Mouse (Mus musculus) gastrocnemius, adult 8-10 months (tissue): ENCODE measurements around the gene B3gnt8. TPM values are rescaled to one million over a fixed set of nuclear protein-coding genes. Genes with fewer than 3 reads are reported as not detected.

ENCODE experiments used
- DNase-seq, 2 experiments: peaks; one replicate each; pipeline ENCODE4 v3.0.0; 2022; ENCODE audit warnings: low spot score in 2 of 2
- total RNA-seq, 4 experiments: library from RNA; stranded (reverse); gene quantifications; 2 replicates each; pipeline ENCODE4 v1.2.4; 2022

The B3gnt8 gene
- total RNA-seq, 4 experiments from 2014 or later, result 0.22 to 1.5 (median 0.95) TPM

- no peak for DNase-seq
These were observed 31.3 kb downstream of the B3gnt8 start for GRCm38 (mm10) chr7:25657785-25658184.

DNA sequence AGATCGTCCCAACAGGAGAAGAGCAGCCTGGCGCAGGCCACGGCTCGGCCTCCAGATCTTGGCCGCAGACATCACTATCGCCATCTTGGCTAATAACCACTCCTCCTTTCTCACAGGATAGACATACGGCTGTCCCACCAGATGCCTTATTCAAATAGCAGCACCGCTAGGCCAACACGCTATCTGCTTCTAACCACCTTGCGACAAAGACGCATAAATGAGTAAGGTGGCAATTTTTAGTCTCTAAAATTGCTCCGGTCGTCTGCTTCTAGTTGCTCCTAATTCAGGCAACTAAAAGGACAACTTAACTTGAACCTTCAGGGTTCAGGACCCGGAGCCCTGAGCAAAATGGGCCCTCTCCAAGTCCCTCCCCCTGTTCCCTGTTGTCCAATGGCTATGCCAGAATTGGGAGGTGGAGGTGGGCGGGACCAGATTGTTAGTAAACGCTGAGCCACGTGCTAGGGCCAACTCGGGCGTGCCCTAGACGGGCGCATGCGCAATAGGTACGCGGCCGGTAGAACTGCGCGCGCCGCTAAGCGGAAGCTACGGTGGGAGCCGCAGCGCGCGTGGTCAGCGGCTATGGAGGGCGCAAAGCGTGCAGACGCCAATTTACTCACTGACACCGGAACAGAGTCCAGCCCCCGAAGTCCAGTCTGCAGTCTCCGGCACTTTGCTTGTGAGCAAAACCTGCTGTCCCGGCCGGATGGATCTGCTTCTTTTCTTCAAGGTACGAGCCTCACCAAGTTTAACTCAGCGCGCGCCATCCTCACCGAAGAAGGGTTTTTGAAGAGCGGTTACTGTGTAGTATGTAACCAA is 32.4 kb downstream of the B3gnt8 start, which contains the start of the genes Bckdha and Exosc5:
Gene Bckdha (minus strand): TSS at position 325 of the 816 bp plus-strand sequence.
Gene Exosc5 (plus strand): TSS at position 508 of the 816 bp plus-strand sequence.
- DNase-seq, result peak; percentile 100

GRCm38 (mm10) chr7:25666381-25666780 is 39.9 kb downstream of the B3gnt8 start:
- no peak for DNase-seq

DNA sequence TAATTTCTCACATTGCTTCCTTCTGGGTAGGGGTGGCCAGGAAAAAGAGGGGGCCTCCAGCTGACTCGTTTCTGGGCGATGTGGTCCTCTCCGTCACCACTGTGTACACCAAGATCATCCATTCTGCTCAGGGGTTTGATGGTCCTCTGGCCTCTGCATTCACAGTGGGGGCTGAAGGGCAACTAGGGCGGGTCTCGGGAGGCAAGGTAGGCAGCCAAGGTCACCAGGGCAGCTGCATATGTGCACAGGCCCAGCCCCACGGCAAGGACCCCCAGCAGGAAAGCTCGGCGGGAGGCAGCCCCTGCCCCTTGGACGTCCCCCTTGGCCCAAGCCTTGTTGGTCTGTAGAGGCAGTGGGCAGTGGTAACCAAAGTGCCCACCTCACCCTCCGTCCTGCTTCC is 42.7 kb downstream of the B3gnt8 start:
- DNase-seq, result no peak

DNA sequence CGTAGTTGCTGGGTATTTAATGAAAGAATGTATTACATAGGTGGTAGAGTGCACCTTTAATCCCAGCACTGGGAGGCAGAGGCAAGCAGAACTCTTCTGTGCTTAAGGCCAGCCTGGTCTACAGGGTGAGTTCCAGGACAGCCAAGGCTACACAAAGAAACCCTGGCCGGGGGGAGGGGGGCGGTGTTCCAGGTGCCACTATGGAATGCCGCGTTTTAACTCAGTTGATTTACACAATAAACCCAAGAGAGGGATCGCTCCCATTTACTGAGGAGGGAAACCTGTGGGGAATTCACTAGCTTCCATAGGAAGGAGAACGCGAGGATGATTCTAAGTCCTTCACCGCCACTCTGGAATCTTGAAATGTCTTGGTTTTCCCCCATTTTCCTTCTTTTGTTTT is 43.2 kb downstream of the B3gnt8 start:
- DNase-seq, result no peak

DNA sequence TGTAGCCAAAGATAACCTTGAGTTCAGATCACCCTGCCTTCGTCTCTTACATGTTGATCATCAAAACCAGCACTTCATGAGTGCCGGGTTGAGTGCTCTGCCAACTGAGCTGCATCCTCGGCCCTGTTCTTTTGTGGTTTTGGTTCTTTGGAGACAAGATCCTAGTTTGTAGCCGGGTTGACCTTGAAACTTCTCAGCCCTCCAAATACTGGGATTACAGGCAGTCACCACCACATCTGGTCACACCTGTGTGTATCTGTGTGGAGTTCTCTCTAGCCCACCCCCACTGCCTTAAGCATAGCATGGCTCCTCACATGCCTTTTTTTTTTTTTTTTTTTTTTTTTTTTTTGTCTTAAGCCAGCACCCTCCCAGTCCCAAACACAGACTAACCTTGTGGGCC is 43.6 kb downstream of the B3gnt8 start:
- DNase-seq, result no peak

- DNase-seq, result no peak
These were observed 45.2 kb downstream of the B3gnt8 start for GRCm38 (mm10) chr7:25671686-25672085.

DNA sequence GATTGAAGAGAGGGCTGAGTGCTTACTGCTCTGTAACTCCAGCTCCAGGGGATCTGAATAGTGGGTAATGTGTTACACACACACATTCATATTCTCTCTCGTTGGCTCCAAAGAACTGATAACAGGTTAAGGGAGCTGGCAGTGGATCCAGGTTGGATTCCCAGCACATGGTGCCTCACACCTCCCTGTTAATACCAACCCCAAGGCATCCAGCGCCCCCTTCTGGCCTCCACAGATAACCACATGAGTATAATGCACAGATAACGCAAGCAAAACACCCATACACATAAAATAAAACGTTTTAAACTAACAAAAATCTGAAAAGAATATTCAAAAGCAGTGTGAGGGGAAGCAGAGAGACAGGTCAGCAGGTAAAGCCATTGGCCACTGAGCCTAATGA is 46.0 kb downstream of the B3gnt8 start:
- DNase-seq, result no peak

- no peak for DNase-seq
These were observed 47.8 kb downstream of the B3gnt8 start for GRCm38 (mm10) chr7:25674297-25674696.

DNA sequence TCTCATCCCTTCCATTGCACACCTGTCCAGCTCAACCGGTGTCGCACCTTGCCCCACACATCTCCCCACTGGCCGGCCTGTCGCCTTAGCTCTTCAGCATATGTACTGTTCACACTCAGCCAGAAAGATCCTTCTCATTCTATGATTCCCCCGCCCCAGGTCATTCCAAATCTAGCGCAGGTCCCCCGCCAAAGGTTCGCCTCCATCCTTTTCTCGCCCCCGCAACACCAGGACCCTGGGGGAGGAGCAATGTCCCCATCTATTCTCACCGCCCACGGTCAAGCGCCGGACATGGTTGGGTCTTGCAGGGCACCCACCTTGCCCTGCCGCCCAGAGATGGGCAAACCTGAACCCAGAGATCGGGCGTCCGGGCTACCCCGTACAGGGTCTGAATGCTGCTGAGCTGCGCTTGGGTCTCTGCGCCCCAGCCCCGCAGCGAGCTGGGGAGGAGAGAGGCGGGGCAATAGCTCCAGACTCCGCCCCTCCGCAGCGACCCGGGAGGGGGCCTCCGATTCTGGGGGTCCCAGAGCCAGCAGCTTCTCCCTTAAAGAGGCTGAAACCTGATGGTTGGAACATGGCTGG is 48.4 kb downstream of the B3gnt8 start, which contains the start of gene Tmem91:
Gene Tmem91 (minus strand): TSS at position 448 of the 582 bp plus-strand sequence.
- DNase-seq, result no peak

DNA sequence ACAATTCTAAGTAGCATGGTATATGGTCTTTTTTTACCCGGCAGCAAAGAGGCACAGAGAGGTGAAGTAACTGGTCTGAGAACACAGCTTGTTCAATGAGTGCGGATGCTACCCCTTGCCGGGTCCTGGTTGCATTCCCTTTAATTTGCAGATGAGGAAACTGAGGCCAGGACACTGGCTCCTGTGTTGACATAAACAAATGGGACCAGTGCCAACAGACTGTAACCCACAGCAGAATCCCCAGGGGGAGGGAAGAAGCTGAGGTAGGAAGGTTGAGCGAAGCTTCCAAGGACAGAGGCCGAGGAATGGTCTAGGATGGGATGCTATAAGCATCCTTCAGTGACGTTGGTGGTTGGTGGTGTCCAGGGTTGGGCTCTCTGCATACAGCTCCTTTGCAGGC is 49.0 kb downstream of the B3gnt8 start:
- DNase-seq, result no peak

- peak; percentile 45 to 70 for DNase-seq
These were observed 49.8 kb downstream of the B3gnt8 start for GRCm38 (mm10) chr7:25676085-25676781.

DNA sequence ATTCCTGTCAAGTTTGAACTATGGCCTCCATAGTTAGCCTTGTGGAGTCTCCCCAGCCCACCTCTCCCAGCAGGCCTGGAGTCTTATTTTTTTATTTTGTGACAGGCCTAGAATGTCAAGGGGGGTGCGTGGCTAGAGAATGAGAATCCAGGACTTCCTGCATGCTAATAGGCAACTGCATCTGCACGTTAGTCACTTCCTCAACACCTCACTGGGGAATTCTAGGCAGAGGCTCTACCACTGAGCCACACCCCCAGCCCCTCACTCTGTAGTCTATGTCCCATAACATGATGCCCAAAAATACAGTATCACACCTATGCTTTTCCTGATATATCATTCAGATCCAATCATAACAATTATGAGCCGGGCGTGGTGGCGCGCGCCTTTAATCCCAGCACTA is 50.6 kb downstream of the B3gnt8 start:
- DNase-seq, result no peak

DNA sequence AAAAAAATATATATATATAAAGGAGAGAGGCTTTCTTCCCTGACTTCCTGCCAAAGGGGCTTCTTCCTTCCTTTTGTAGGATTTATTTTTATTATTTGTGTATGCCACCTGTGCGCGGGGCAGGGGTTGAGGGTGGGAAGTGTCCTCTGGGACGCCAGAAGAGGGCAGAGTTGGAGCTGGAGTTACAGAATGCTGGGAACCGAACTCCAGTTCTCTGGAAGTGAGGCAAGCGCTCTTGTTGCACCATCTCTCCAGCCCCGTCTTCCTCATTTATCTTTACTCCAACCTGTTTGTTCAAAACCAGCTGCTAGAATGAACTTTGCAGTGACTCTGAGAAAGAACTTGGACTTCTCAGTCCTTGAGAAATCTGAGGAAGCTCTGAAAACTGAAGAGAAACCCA is 53.5 kb downstream of the B3gnt8 start:
- no peak for DNase-seq

DNA sequence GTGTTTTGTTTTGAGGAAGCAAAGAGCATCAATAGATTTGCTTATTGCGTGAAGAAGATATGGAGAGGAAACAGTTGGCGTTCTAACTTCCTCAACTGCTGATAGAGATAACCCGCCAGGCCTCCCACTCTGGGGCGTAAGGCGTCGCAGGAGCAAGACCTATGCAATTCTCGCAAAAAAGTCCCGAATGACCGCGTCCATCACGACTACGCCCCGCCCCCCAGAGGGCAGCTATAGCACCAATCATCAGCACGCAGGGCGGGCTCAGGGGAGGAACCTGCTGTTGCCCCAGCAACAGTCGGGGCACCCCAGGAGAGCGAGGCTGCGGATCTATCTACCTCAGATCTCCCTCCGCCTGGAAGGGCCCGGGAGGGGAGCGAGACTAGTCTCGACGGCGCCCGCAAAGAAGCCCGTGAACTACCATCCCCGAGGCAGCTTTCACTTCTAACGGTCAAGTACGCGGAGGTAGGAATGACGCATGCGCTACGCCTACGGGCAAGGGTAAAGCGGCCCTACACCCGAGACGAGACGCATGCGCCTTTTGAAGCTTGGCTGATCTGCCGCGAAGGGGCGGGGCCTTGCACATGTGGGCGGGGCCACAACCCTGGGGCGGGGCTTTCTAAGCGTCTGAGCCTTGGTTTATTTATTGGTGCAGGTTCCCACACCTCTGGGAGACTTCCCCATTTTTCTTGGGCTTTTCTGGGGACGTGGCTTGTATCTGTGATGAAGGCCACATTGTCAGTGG is 54.2 kb downstream of the B3gnt8 start, which contains the start of gene B9d2:
Gene B9d2 (plus strand): TSS at position 267 of the 745 bp plus-strand sequence.
- peak; percentile 94 to 95 for DNase-seq

DNA sequence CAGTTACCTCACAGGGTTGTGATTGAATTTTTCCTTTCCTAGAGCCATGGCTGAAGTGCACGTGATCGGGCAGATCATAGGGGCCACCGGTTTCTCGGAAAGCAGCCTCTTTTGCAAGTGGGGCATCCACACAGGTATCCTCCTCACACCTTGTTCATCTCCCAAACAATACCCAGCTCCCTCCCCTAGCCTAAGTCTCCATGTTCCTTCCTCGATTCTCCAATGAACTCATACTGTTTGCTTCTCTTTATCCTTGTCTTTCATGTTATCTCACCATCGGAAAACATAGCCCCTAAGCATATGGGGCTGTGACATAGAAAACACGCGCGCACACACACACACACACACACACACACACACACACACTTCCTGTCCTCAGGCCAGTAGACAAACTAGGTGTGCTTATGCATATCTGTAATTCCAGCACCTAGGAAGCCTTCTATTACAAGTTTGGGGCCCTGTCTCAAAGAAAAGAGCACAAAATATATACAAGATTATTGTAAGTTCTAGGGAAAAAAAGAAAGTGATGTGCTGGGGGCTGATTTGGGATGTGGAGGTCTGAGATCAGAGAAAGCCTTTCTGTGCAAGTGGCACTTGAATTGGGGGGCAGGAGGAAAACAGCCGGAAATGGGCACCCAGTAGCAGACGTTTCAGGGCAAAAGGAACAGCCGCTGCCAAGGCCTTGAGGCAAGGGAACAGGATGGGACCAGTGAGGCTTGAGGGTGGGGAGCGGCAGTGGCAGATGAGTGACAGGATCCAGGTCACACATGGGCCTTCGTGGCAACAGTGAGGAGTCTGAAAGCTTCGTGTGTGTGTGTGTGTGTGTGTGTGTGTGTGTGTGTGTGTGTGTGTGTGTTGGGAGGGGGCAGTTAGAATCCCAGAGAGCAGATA is 55.1 kb downstream of the B3gnt8 start:
- DNase-seq, result no peak

GRCm38 (mm10) chr7:25683474-25684180 is 57.2 kb downstream of the B3gnt8 start:
- DNase-seq, result no peak

DNA sequence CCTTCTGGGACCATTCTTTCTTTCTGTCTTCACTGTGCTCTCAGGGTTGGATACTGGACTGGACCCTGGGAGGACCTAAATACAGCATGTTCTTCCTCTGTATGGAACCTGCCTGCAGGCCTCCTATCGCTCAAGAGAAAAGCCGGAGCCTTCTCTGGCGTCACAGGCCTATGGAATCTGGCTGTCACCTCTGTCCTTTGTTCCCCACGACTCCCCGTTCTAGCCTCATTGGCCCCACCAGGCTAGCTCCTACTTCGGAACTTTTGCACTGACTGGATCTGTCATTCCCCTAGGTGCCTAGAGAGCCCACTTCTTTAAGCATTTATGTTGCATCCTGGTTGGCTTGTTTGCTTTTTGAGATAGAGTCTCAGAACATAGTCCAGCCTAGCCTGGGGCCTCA is 58.2 kb downstream of the B3gnt8 start:
- no peak for DNase-seq
